Mouse (Mus musculus) left cerebral cortex, postnatal 36 days (tissue): ENCODE data around the gene St5. TPM values are rescaled to one million over a fixed set of nuclear protein-coding genes. Genes with fewer than 3 reads are reported as not detected.

ENCODE experiments used
- DNase-seq, 2 experiments: peaks; one replicate each; pipeline ENCODE4 v3.0.0; 2021 to 2022; ENCODE audit warnings: low spot score in 2 of 2, mixed read lengths in 1 of 2
- intact Hi-C: fragments of 180-260 bp; cut with DNase I; formaldehyde crosslinking; loops from one replicate; pipeline ENCODE4 v1.15.1; 2025
- total RNA-seq, 2 experiments: library from RNA; stranded (reverse); gene quantifications; 2 replicates each; pipeline ENCODE4 v1.2.3; 2021

The St5 gene
- total RNA-seq, 2 experiments from 2014 or later: 12.8 to 23.4 TPM

- intact Hi-C loops: no loop called here
- DNase-seq: no peak
Measured at GRCm38 (mm10) chr7:109704461-109704860, 1.1 kb upstream of the St5 start.

- intact Hi-C loops: no loop called here
- DNase-seq: no peak
Measured at GRCm38 (mm10) chr7:109704016-109704377, 592 bp upstream of the St5 start.

DNA sequence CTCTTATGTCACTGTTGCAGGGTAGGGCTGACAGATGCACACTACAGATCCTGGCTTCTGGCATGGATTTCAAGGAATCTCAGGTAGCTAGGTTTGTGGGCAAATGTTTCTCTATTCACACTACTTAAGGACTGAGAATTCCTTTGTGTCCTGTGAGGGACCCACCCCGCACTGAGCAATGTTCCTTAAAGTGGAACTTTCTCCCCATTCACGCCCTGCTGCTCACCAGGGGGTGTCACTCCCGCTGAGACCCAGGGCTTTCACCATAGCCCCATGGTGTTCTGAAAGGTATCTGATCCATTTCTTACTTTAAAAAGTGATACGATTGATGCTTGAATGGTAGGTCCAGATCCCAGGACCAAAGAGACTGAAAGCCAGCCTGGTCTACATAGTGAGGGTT, 684 bp downstream of the St5 start:
- DNase-seq: no peak
- intact Hi-C loops: no loop called here

GRCm38 (mm10) chr7:109700213-109700612, 3.2 kb downstream of the St5 start:
- intact Hi-C loops: no loop called here
- no peak for DNase-seq

GRCm38 (mm10) chr7:109695339-109695726, 8.1 kb downstream of the St5 start:
- intact Hi-C loops: no loop called here
- no peak for DNase-seq

DNA sequence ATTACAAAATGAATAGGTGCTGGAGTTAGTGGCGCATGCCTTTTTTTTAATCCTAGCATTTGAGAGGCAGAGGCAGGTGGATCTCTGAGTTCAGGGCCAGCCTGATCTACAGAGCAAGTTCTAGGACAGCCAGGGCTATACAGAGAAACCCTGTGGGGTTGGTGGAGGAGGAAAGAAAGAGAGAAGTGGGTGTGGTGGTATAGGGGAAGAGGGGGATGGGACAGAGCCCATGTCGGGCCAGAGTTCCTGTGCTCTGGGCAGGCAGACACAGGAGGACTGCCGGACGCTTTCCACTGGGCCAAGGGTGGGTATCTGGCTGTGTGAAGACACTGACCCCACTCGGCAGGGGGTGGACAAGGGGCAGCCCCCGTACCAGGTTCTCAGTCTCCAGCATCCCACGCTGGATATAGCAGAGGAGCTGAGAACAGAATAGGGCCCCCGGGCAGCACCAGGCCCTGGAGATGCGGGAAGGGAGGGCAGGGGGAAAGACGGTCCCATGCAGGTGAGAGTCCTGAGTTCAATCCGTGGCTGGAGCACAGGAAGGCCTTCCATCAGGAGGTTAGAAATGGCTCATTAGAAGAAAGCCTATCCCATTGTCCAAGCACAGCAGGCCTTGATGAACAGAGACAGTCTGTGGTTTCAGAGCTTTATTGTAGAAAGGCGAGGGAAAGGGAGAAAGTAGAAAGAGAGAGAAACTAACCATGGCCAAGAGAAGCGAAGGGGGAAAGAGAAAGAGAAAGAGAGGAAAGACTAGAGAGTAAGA, 8.6 kb downstream of the St5 start:
- intact Hi-C loops: no loop called here
- DNase-seq: no peak

DNA sequence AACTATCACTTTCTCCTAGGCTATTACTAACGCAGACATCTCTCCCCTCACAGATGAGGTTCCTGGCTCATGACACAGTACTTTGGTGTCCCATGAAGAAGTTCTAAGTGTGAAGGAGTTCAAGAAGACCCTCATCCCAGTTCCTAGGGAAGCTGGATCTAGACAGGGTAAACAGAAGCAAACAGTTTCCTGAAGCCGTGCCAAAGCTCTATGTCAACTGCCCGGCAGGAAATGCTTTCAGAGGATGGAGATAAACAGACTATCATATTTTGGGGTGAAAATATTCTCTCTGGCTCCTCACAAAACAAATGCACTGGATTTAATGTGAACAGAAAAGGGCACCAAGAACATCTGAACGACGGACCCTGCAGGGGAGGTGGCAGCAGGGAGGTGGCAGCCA, 12.4 kb downstream of the St5 start:
- DNase-seq: no peak

GRCm38 (mm10) chr7:109690101-109690500, 13.3 kb downstream of the St5 start:
- intact Hi-C loops: no loop called here
- no peak for DNase-seq

More for the DNA sequence above, 12.4 kb downstream of the St5 start:
- intact Hi-C loops: no loop called here

DNA sequence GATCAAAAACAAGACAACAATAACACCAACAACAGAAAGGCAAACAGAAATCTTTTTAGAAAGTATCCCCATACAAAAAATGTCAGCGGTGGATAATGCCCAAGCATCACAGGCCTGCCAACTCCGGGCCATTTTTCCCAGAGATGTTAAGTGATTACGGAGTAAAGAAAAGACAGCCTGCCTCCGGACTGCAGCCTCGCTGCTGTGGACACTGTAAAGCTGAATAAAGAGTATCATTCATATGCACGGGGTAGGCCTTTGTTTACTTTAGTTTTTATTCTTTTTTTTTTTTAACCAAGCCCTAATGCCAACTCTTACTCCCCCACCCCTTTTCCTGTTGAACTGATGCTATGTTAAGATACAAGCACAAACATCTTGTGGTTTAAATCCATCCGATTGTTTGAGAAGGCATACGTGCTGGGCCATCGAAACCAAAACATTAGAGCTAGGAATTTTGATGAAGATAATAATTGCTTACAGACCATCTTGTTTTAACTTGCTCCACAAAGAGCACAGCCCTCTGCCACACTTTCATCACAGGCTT, 16.7 kb downstream of the St5 start:
- DNase-seq: no peak
- intact Hi-C loops: no loop called here

- intact Hi-C loops: no loop called here
- DNase-seq: no peak
Measured at GRCm38 (mm10) chr7:109680879-109681278, 22.5 kb downstream of the St5 start.

DNA sequence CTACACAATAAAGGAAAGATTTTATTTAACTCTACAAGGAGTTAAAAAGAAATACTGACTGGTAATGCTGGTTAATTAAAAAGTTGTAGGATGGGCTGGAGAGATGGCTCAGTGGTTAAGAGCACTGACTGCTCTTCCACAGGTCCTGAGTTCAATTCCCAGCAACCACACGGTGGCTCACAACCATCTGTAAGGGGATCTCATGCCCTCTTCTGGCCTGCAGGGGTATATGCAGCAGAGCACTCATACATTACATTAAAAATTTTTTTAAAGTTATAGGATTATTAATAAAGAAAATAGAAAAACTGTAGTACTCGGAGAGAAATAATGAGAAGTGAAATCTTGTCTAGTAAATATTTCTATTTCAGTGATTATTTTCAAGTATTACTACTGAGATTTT, 23.1 kb downstream of the St5 start:
- no peak for DNase-seq
- intact Hi-C loops: no loop called here

- intact Hi-C loops: loop anchor here (5.0 kb wide), 1 partner anchor 58 kb away; no protein-coding TSS in a partner anchor
- DNase-seq: no peak
Measured at GRCm38 (mm10) chr7:109674944-109675628, 28.3 kb downstream of the St5 start.

- DNase-seq: peak; percentile 39 to 60
- intact Hi-C loops: loop anchor here (5.0 kb wide), 1 partner anchor 55 kb away; no protein-coding TSS in a partner anchor
Measured at GRCm38 (mm10) chr7:109671581-109672471, 31.6 kb downstream of the St5 start.

GRCm38 (mm10) chr7:109669426-109670170, 33.8 kb downstream of the St5 start:
- intact Hi-C loops: loop anchor here (5.0 kb wide), 1 partner anchor 52 kb away; no protein-coding TSS in a partner anchor
- no peak for DNase-seq

DNA sequence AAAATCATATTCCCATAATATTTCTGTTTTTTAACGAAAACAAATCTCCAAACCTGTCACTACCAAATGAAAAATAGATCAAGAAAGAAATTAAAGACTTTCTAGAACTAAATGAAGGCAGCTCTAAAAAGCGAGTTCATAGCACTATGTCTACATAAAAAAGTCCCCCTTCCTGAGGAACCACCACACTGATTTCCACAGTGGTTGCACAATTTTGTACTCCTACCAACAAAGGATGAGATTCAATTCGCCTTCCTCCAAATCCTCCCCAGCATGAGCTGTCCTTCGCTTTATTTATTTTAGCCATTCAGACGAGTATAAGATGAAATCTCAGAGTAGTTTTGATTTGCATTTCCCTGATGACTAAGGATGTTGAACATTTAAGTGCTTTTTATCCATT, 36.7 kb downstream of the St5 start:
- intact Hi-C loops: no loop called here
- no peak for DNase-seq

DNA sequence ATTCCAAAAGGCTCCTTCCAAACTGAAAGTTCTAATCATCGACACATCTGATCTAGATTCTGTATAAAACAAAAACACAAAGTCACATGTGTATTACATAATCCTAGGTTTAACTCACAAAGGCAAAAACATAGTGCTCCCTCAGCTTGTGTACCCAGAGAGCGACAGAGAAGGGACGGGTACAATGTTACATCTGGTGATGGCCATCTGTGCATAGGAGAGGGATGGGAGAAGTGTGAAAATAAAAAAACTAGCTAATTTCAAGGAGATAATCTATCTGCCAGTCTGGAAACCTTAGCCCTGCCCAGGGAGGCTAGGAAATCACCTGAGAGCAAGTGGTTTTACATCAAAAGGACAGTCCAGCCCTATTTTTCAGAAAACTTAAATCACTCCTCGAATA, 40.8 kb downstream of the St5 start:
- DNase-seq: no peak
- intact Hi-C loops: no loop called here

- intact Hi-C loops: no loop called here
- DNase-seq: no peak
Measured at GRCm38 (mm10) chr7:109659278-109659677, 44.1 kb downstream of the St5 start.

DNA sequence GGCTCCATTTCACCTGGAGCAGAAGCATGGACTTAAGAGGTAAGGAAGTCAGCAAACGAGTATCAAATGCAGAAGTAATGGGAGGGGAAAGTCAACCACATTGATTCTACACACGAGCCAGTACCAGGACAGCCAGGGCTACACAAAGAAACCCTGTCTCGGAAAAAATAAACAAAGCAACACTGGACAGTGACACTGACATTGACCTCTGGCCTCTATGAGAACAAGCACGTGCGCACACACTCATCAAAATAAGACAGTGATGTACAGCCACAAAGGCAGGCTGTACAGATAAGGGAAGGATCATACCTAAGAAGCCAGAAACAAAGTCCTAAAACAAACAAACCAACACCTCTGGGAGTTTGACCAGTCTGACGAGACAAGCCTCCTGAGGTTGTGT, 45.5 kb downstream of the St5 start:
- DNase-seq: no peak
- intact Hi-C loops: no loop called here

DNA sequence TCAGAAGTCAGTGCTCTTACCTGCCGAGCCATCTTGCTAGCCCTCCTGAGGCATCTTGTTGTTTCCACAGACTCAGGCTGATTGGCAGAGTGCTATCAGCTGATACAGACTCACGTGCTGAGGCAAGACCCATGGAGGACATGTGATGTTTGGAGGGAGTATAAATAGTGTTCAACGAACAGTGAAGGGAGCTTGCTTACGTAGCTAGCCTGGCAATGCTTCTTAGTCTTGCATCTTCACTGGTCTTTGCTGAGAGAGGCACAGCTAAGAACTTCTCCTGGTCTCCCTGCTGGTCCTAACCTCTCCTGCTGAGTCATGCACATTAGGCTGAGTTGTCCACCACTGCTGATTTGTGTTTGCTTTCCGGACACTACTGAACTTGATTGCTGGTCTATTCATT, 48.5 kb downstream of the St5 start:
- DNase-seq: no peak
- intact Hi-C loops: no loop called here
